Mouse (Mus musculus): ENCODE measurements around the gene Krtap12-1. TPM values are rescaled to one million over a fixed set of nuclear protein-coding genes. Genes with fewer than 3 reads are reported as not detected.
"Not testable (repeated sequence)": the region's sequence is repeated elsewhere in the genome, so short reads cannot be mapped to it uniquely, and the experiment has no call there.

Krtap12-1 gene
- total RNA-seq, 2 experiments from 2014 or later: not detected

GRCm38 (mm10) chr10:77741924-77742688, 21.7 kb downstream of the Krtap12-1 start, which contains the start of gene Gm18596:
TSS of gene Gm18596 (minus strand) at chr10:77742638.
- DNase-seq: peak; percentile 62
- intact Hi-C loops (cut with DNase I): not testable (repeated sequence)

- intact Hi-C loops (cut with DNase I): not testable (repeated sequence)
- peak; percentile 38 for DNase-seq
Measured at GRCm38 (mm10) chr10:77750686-77751085, 30.3 kb downstream of the Krtap12-1 start.

- DNase-seq; intact Hi-C loops (cut with DNase I): not testable (repeated sequence)
Measured at GRCm38 (mm10) chr10:77751254-77751653, 30.9 kb downstream of the Krtap12-1 start, which contains the start of gene Gm9736. TSS of gene Gm9736 (minus strand) at chr10:77751354.

GRCm38 (mm10) chr10:77752312-77752711, 31.9 kb downstream of the Krtap12-1 start:
- intact Hi-C loops (cut with DNase I); DNase-seq: not testable (repeated sequence)

- intact Hi-C loops (cut with DNase I): no loop called here
- no peak for DNase-seq
Measured at GRCm38 (mm10) chr10:77753448-77753847, 33.0 kb downstream of the Krtap12-1 start.

- intact Hi-C loops (cut with DNase I); DNase-seq: not testable (repeated sequence)
Measured at GRCm38 (mm10) chr10:77759582-77759981, 39.2 kb downstream of the Krtap12-1 start, which contains the start of gene Gm3233. TSS of gene Gm3233 (minus strand) at chr10:77759682.

GRCm38 (mm10) chr10:77769727-77770126, 49.3 kb downstream of the Krtap12-1 start:
- intact Hi-C loops (cut with DNase I): no loop called here
- no peak for DNase-seq

Other genes starting within 250 kb of the Krtap12-1 start
- 10 to 100 TPM; 29.0 to 30.1 TPM for gene Fam207a, start 204.8 kb upstream of the Krtap12-1 start, total RNA-seq (2021)
- 1 to 10 TPM; 1.7 to 2.2 TPM for gene Itgb2, start 190.3 kb upstream of the Krtap12-1 start, total RNA-seq (2021)
- gene Pttg1ip, start 138.9 kb upstream of the Krtap12-1 start, total RNA-seq (2021): 10 to 100 TPM; 54.7 to 62.7 TPM
- gene Sumo3, start 114.5 kb upstream of the Krtap12-1 start, total RNA-seq (2021): 100 to 1,000 TPM; 175 to 189 TPM
- 10 to 100 TPM in 1 of 2 experiments, not detected in 1; 21.0 TPM for gene Gm49325, start 114.4 kb upstream of the Krtap12-1 start, total RNA-seq (2021)
- gene Ube2g2, start 98.3 kb upstream of the Krtap12-1 start, total RNA-seq (2021): 10 to 100 TPM; 45.1 to 47.6 TPM
- gene Tspear, start 34.0 kb upstream of the Krtap12-1 start, total RNA-seq (2021): not detected
- not detected for gene Gm19402, start 29.8 kb upstream of the Krtap12-1 start, total RNA-seq (2021)
- not detected for gene Gm9508, start 23.4 kb upstream of the Krtap12-1 start, total RNA-seq (2021)
- gene Gm10272, start 14.0 kb upstream of the Krtap12-1 start, total RNA-seq (2021): not detected
- not detected for gene Gm10024, start 9.1 kb upstream of the Krtap12-1 start, total RNA-seq (2021)
- gene Gm10142, start 4.8 kb upstream of the Krtap12-1 start, total RNA-seq (2021): not detected
- gene Gm10100, start 5.9 kb downstream of the Krtap12-1 start, total RNA-seq (2021): not detected
- gene Gm18596, start 22.0 kb downstream of the Krtap12-1 start, total RNA-seq (2021): not detected
- gene Gm9736, start 30.8 kb downstream of the Krtap12-1 start, total RNA-seq (2021): not detected
- gene Gm3233, start 39.1 kb downstream of the Krtap12-1 start, total RNA-seq (2021): not detected
- gene Gm3238, start 50.7 kb downstream of the Krtap12-1 start, total RNA-seq (2021): not detected
- not detected for gene Gm7138, start 56.3 kb downstream of the Krtap12-1 start, total RNA-seq (2021)
- gene Gm3250, start 61.9 kb downstream of the Krtap12-1 start, total RNA-seq (2021): not detected
- not detected for gene Gm7137, start 67.6 kb downstream of the Krtap12-1 start, total RNA-seq (2021)
- gene Gm9639, start 74.5 kb downstream of the Krtap12-1 start, total RNA-seq (2021): not detected
- gene Gm19668, start 78.5 kb downstream of the Krtap12-1 start, total RNA-seq (2021): not detected
- not detected for gene Gm9507, start 91.2 kb downstream of the Krtap12-1 start, total RNA-seq (2021)
- not detected for gene Gm2696, start 94.1 kb downstream of the Krtap12-1 start, total RNA-seq (2021)
- gene Krtap10-4, start 106.5 kb downstream of the Krtap12-1 start, total RNA-seq (2021): not detected
- not detected for gene Krtap10-10, start 115.3 kb downstream of the Krtap12-1 start, total RNA-seq (2021)
- gene Gm36176, start 126.2 kb downstream of the Krtap12-1 start, total RNA-seq (2021): not detected
- not detected for gene Gm10318, start 132.3 kb downstream of the Krtap12-1 start, total RNA-seq (2021)
- gene Gm3285, start 141.4 kb downstream of the Krtap12-1 start, total RNA-seq (2021): not detected
- gene Lrrc3, start 181.9 kb downstream of the Krtap12-1 start, total RNA-seq (2021): 10 to 100 TPM; 38.5 to 39.1 TPM
- gene Trpm2, start 250.0 kb downstream of the Krtap12-1 start, total RNA-seq (2021): 10 to 100 TPM; 14.1 to 22.9 TPM